Mouse (Mus musculus): Measurements from ENCODE around the gene Gm19410.

Gene Gm19410

DNA sequence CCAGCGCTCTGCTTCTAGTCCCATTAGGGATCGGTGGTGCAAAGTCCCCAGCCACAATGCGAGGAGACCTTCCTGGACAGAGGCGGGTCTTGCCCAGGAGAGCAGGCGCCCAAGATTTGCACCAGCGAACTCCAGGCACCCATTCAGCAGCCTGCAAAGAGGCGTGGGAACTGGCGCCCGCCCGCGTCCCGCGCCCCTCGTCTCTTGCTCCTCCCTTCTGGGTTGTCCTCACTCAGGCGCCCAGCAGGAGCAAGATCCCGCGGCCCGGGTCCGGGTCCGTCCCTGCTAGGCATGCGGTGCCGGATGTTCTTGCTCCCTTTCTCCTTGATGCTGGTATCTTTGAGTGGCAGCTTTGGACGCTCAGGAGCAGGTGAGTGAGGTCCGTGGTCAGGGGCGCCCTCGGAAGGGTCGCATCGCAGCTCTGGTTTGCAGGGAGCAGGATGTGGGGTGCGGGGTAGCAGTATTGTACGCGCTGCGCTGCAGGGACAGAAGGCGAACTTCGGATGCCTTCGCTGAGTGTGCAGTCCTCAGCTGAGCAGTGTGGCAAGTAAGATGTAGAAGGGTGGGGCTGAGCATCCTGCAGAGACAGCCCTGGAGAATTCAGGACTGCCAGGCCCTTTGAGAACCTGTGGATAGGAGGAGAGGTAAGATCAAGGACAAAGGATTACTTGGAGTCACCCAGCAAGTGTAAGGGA lies at the start of gene Gm19410:
Gm19410 (plus strand) TSS at position 292 of the 695 bp plus-strand sequence.
- DNase-seq (ENCODE audit: low read depth), result no peak

DNA sequence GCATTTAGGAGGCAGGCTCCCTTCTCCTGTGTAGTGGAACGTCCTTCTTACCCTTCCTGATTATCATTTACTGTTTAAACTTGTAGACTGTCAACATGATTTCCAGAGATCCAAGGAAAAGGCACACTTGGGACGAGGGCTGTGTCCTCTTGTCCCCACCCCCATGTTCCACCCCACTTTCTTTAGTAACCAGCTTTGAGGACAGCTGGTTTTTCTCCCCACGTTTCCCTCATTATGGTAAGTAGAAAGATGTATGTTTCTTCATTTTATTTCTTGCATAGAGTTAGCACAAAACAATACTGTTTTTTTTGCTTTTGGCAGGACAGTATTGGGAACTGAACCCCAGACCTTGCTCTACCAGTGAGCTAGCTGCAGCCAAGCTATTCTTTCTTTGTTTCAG lies 34.8 kb upstream of the Gm19410 start:
- DNase-seq (ENCODE audit: low read depth), result no peak

DNA sequence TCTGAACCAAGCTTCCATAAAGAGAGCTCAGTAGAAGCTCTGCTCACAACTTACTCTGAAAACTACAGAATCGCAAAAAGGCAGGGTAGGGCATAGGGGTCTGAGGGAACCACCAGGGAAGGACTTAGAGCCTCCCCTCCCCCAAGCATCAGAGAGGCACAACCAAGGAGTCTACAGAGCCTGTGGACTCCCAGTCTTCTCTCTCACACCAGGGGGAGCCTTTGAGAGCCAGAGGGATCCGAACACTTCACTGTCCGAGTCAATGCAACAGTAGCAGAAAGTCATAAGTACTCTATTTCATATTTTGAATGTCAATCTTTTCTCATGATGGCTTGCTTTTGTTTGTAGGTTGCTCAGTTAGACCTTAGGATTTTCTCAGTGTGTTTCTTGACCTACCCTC lies 30.2 kb upstream of the Gm19410 start:
- no peak for DNase-seq (ENCODE audit: low read depth)

DNA sequence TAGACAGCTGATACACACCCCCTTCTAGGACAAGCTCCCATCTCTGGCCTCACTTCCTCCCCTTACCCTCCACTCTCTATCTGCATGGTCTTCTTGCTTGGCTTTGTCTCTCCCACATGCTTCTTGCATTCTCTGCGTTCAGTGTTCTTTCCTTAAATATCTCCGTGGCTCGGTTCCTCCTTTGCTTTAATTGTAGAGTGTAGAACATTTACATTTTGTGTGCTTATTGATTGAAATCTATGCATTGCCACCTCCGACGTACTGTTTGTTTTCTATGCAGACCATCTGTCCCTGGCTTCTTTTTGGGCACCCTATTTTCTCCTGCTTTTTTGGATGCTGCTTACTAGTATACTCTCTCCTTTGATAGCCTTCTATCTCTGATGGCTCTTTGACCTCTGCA lies 9.4 kb upstream of the Gm19410 start:
- DNase-seq (ENCODE audit: low read depth), result no peak

DNA sequence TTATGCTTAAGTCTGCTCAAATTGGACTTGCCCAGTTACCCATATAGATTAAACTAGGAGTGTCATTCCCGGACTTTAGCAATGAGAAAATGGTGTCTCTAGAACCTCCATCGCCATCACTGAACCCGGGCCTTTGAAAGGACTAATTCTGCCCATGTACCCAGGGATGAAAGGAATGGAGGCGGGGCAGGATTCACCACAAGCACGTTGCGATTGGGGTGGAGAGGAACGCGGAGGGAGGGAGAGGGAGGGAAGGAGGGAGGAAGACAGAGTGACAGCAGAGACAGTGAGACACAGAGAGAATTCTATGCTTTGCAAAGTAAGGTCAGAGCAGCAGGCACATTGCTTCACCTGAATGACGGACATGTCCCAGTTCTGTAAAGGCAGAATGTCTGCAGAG lies 570 bp upstream of the Gm19410 start:
- DNase-seq (ENCODE audit: low read depth), result no peak

DNA sequence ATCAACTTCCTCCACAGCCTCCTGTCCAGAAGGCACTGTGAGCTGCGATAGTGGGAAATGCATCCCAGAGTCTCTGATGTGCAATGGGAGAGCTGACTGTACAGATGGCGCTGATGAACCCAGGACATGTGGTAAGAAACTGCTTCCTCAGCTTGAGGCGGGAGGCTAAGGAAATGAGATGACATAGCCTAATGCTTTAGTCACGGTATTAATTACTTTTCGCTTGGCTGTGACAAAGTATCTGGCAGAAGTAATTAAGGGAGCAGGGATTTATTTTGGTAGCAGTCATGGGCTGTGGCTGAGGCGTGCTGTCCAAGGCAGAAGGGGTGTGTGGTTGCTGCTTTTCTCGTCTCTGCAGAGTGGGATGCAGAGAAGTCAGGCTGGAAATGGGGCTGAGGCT lies 7.9 kb downstream of the Gm19410 start:
- DNase-seq (ENCODE audit: low read depth), result no peak
